Mouse (Mus musculus) testis, adult 2 months (tissue): ENCODE results near the gene Ubac2.

ENCODE experiments used
- CTCF ChIP-seq: fragments of 200-500 bp; IDR thresholded peaks from 2 replicates; pipeline ENCODE4 v1.5.1; 2012; ENCODE audit warnings: low read depth, mild to moderate bottlenecking, inconsistent platforms, low read length, moderate library complexity; ENCODE audit not compliant: control insufficient read depth, insufficient read depth, insufficient replicate concordance
- POLR2A ChIP-seq: fragments of 200-500 bp; IDR thresholded peaks from 2 replicates; pipeline ENCODE4 v1.6.1; 2012; ENCODE audit warnings: low read depth, mild to moderate bottlenecking, inconsistent platforms, low read length, moderate library complexity; ENCODE audit not compliant: control insufficient read depth

DNA sequence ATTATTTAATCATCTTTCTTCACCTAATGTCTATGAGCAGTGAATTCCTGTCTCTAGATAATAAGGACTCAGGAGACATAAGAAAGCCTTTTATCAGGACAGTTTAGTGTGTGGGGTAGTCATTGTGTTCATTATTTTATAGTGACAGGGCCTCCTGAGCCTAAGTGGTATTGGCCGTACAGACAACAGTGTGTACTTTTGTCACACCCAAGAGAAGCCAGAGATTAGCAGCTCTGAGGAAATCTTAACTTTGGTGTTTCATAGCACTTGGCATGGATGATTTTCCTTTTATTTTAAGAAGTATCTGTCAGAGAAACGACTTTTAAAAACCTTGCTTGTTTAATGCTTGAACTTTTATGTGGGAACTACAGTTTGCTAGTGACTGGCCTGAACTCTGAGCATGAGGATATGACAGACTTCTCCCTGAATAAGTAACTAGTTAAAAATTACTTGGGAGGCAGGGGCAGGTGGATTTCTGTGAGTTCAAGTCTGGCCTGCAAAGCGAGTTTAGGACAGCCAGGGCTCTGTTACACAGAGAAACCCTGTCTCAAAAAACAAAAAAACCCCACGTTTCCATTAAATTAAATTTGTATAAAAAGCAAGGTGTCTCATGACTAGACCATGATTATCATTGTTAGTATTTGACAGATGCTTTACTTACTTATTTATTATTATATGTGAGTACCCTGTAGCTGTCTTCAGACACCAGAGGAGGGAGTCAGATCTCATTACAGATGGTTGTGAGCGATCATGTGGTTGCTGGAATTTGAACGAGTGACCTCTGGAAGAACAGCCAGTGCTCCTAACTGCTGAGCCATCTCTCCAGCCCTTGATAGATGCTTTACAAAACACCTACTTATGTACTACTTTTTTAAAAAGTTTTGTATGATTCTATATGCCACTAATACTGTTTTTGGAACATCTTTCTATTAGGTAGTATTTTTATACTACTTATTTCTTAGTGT lies 18.0 kb downstream of the Ubac2 start:
- TF ChIP-seq CTCF (no peak), POLR2A (no peak)
